Mouse (Mus musculus) left cerebral cortex, postnatal 14 days (tissue): ENCODE data around the gene Zbtb8a. TPM values are rescaled to one million over a fixed set of nuclear protein-coding genes. Genes with fewer than 3 reads are reported as not detected.

ENCODE experiments used
- DNase-seq, 2 experiments: peaks; one replicate each; pipeline ENCODE4 v3.0.0; 2021 to 2022; ENCODE audit warnings: low spot score in 2 of 2, mixed read lengths in 1 of 2
- intact Hi-C: fragments of 180-260 bp; cut with DNase I; formaldehyde crosslinking; loops from one replicate; pipeline ENCODE4 v1.15.1; 2025
- total RNA-seq, 2 experiments: library from RNA; stranded (reverse); gene quantifications; 2 replicates each; pipeline ENCODE4 v1.2.3; 2021

Zbtb8a gene
- total RNA-seq, 2 experiments from 2014 or later, result 7.4 to 8.0 TPM

DNA sequence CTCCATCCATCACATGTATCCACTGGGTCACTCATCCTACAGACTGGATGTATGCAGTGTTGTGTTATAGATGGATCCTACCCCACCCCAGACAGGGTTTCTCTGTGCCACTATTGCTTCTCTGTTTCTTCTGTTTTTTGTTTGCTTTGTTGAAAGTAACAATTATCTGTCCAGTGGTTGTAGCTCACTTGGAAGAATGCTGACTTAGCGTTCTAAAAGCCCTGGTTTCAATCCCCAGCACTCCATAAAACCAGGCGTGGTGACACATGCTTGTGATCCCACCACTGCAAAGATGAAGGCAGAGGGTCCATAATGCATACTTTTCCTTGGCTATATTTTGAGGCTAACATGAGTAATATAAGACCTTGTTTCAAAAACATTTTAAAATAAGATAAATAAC is 35.2 kb downstream of the Zbtb8a start:
- intact Hi-C loops, result no loop called here
- DNase-seq, result no peak

DNA sequence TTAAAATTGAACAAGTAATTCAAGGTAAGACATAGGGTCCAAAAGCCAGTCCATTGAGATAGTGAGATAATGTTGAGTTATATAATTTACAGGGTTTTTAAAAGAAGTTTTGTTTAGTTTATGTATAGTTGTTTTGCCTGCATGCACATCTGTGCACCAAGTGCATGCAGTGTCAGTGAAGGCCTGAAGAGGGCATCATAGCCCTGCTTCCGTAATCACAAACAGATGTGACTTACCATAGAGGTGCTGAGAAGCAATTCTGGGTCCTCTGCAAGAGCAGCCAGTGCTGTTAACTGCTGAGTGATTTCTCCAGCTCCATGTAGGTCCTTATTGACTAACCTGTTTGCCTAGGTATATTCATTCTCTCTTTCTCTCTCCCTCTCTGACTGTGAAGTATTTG is 36.0 kb downstream of the Zbtb8a start:
- DNase-seq, result no peak
- intact Hi-C loops, result no loop called here

DNA sequence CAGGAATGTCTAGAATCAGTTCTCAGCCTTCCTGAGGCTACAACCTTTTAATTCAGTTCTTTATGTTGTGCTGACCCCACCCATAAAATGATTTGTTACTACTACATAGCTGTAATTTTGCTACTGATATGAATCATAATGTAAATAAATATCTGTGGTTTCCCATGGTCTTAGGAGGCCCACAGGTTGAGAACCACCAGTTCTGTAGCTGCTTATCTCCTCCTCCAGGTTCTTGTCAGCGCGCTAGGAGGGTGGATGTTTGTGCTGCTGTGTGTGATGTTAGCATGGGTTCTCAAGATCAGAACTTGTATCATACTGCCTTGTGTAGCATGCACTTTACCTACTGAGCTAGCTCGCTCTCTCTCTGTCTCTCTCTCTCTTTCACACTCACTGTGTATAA is 38.2 kb downstream of the Zbtb8a start:
- intact Hi-C loops, result loop anchor here (5.0 kb wide), 1 partner anchor 123 kb away; the partner anchor contains the start of gene Bsdc1
- no peak for DNase-seq

DNA sequence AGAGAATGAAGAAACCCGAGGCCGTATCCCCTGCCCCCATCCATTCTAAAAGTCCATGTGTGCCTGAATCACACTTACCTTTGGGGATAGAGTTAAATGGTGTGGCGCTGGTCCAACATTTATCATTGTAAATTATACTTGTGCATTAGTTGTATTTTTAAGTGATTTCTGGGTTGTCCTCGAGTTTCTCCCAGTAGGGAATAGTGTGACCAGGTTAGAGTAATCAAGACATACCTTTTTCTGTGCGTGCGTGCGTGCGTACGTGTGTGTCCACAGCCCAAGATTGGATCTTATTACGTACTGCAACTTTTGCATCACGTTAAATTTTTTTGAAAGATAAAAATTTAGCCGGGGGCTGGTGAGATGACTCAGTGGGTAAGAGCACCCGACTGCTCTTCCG is 41.6 kb downstream of the Zbtb8a start:
- DNase-seq, result peak in 1 of 2 experiments; percentile 17
- intact Hi-C loops, result loop anchor here (5.0 kb wide), 1 partner anchor 126 kb away; the partner anchor contains the start of gene Bsdc1

DNA sequence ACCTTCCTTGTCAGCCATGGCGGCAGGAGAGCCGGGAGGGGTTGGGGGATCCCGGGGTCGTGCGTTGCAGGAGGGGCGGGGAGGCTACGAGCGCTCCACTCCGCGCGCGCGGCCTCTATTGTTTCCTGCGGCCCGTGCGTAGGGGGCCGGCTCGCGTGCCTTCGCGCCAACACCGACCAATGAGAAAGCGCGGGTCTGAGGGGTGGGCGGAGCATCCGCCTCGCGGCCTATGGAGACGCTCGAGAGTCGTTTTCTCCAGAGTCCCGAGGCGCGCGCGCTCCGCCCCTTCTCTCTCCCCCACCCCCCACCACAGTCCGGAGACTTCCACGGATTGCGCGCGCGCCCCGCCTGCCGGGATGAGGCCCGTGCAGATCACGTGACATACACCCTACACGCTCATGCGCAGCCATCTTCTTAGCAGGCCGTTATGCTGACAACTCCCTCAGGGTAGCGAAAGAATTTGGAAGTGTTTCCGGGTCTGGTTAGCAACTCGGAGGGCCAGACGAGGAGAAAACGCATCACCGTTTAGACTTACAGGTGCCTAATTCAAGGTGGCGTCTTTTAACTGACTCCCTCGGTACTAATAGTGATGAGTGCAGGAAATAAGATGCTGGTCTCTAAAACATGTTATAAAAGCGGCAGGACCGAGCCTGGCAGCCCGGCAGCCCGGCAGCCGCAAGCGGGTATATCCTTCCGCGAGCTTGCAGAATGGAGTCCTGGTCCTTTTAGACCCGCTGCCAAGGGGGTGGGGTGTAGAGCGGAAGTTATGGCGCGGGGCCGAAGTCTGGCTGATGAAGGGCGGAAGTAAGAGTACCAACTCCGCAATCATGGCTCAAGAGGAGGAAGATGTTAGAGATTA is 42.5 kb downstream of the Zbtb8a start, which contains the start of the genes Rbbp4 and Zbtb8os:
Rbbp4 (minus strand) TSS at position 155 of the 859 bp plus-strand sequence.
Zbtb8os (plus strand) TSS at position 480 of the 859 bp plus-strand sequence.
- intact Hi-C loops, result loop anchor here (5.0 kb wide), 1 partner anchor 127 kb away; the partner anchor contains the start of gene Bsdc1
- DNase-seq, result peak; percentile 97 to 99

DNA sequence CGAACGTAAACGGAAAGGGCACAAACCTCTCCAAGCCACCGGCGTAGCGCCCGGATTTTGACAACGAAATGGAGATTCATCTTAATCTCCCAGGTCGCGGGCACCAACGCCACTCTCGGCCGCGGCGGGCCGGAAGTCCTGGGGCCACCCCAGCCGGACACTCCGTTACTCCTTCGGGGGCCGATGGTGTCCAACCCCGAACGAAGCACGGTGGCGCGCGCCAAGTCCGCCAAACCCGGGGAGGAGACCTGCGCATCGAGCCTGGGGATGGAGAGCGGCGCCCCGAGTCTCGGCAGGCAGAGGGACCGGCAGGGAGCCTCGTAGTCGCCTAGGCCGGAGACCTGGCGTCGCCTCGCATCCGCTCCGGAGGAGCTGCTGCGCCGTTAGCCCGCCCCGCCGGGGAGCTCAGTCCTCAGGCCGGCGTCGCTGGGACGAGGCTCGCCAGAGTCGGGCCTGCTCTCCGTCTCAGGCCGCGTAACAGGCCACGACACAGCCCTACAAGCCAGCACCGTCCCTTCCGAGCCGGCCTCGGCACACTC is 43.2 kb downstream of the Zbtb8a start:
- intact Hi-C loops, result loop anchor here (5.0 kb wide), 1 partner anchor 128 kb away; the partner anchor contains the start of gene Bsdc1
- no peak for DNase-seq

DNA sequence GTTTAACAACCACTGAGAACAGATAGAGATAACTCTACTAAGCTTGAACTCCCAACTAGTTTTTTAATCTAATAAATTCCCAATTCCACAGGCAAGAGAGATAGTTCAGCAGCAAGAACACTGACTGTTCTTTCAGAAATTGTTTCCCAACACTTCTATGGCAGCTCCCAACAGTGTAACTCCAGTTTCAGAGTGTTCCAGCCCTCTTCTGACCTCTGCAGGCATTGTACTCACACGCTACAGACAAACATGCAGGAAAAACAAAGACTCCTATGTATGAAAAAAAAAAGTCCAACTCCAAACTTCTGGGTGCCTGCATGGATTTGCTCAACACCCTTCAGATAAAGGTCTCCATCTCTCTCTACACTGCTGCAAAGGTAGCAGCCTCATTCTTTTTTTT is 45.1 kb downstream of the Zbtb8a start:
- intact Hi-C loops, result no loop called here
- no peak for DNase-seq

DNA sequence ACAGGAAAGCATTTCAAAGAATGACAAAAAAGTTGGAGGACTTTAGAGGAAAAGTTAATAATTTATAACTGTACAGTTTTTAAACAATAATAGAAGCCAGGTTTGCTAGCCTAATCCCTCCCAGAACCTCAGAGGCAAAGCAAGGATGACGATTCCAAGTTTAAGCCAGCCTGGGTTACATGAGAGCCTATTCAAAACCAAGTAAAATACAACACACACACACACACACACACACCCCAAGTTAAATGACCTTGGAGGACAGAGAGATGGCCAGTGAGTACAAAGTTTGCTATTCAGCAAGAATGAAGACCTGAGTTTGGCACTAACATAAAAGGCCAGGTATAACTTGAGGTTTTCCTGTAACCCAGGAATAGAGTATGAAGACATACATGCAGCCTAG is 51.7 kb downstream of the Zbtb8a start:
- no peak for DNase-seq
- intact Hi-C loops, result no loop called here

DNA sequence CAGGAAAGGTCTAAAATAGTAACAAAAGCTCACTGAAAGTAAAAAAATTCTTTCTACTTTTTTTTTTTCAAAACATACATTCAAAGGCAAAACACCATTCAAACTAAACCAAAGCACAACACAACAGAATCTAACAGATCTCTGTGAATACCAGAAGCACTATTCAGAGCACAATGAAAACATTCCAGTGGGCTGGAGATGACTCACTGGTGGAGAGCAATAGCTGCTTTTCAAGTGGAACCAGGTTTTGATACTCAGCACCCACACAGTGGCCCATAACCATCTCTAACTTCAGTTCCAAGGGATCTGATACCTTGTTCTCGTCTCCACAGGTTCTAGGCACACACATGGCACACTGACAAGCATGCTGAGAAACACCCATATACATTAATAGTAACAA is 53.2 kb downstream of the Zbtb8a start:
- no peak for DNase-seq
- intact Hi-C loops, result no loop called here

DNA sequence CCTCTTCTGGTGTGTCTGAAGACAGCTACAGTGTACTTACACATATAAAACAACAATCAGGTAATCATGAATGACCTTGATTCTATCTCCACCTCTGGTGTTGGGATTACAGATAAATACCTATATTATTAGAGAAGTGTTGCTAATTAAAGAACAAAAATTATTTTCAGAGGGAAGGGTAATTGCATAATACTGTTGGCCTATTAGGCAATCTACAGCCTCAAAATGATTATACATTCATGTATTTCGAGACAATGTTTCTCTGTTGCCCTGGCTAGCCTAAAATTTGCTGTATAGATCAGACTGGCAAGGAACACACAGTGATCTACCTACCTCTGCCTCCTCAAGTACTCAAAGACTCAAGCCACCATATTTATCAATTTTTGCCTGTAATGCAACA is 54.4 kb downstream of the Zbtb8a start:
- DNase-seq, result no peak
- intact Hi-C loops, result no loop called here

DNA sequence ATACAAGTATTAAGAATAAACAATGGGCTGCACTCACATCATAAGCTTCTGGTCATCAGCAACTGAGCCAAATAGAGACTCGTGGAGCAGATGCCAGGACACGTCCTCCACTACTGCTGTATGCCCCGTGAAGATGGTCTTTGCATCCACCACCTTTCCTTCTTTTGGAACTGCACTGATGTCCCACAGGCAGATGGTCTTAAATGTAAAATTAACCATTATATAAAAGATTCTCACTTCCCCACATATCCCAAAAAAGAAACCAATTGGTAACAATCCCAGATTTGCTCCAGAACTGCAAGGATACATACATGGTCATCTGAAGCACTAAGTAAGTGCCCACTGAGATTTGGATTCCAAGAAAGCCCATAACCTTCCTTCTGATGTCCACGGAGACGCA is 55.9 kb downstream of the Zbtb8a start:
- intact Hi-C loops, result no loop called here
- peak in 1 of 2 experiments; percentile 12 for DNase-seq

DNA sequence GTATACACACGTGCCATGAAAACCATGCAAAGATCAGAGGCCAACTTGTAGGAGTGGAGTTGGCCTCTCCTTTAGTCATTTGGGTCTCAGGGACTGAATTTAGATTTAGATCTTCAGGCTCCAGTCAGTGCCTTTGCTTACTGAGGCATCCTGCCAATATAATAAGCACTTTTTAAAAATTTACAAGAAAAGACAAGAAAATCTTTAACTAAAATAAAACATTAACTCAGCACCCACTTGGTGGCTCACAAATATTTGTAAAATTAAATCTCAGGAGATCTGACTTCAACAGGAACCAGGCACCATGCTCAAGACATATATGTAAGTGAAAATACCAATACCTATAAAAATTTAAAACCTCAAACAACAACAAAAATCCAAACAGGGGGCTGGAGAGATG is 57.0 kb downstream of the Zbtb8a start:
- intact Hi-C loops, result no loop called here
- DNase-seq, result no peak

DNA sequence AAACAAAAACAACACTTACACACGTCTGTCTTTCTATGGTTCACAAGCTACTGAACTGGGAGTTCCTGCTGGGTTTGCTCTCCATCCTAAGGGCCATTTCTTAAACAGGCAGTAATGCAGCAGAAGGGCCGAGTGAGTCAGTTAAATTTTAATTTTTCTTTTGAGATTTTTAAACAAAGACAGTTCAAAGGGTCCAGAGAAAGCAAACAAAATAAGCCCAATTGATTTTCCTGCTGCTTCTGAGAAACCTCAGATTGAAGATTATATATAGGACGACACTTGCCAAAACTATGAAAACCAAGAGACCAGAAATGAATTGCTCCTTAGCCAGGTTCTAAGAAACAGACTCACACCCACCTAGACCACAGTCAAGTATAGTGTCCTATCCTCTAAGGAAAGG is 64.0 kb downstream of the Zbtb8a start:
- intact Hi-C loops, result no loop called here
- DNase-seq, result no peak

DNA sequence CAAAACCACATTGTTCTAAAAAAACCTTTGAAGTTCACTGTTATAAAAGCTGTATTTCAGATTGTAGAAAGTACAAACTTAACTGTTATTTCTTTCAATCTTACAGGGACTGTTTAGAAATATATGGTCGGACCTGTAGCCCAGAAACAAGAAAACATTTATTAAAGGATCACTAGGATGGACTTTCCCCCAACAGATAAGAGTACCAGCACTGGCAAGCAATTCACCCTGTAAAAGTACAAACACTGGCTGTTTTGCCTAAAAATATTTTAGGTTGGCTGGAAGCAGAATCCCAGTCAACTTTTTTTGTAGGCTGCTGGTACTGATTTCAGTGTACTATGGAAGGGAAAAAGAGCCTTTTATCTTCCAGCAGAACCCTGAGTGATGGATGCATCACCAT is 70.0 kb downstream of the Zbtb8a start:
- intact Hi-C loops, result no loop called here
- DNase-seq, result no peak

DNA sequence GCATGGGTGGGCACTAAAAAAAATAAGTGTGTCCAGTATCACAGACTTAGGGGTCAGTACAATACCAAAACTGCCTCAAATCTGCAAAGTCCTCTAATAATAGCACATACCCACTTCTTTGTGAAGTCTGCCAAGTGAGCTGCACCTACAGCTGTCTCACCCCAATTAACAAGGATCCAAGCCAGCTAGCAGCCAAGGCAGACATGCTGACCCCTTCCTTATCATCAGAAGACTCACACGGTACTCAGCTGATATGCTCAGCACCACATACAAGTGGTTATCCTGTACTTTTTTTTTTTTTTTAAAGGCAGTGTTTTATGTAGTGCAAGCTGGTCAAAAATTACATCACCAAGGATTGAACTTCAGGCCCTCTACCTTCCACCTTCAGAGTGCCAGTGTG is 73.6 kb downstream of the Zbtb8a start:
- DNase-seq, result no peak
- intact Hi-C loops, result no loop called here

DNA sequence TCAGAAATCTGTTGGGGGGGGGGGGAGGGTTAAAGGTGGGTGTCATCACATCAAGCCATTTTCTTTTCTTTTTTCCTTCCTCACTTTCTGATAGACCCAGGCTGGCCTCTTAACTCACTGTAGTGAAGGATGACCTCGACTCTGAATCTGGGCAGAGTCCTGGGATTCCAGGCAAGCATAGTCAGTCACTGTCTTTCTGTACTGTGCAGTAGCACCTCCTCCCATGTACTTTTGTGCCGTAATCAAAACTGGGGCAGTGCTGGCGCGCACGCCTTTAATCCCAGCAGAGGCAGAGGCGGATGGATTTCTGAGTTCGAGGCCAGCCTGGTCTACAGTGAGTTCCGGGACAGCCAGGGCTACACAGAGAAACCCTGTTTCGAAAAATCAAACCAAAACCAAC is 74.1 kb downstream of the Zbtb8a start:
- intact Hi-C loops, result no loop called here
- no peak for DNase-seq

Other genes with a start within 250 kb of the Zbtb8a start
- gene Fndc5, start 241.1 kb downstream of the Zbtb8a start, total RNA-seq, result 10 to 100 TPM; 57.5 to 59.2 TPM
- 10 to 100 TPM; 35.3 to 35.5 TPM for gene S100pbp, start 188.4 kb downstream of the Zbtb8a start, total RNA-seq
- 100 to 1,000 TPM; 103 to 110 TPM for gene Yars, start 188.4 kb downstream of the Zbtb8a start, total RNA-seq
- 10 to 100 TPM; 17.9 to 21.1 TPM for gene C77080, start 116.7 kb downstream of the Zbtb8a start, total RNA-seq
- 1 to 10 TPM; 1.2 to 2.2 TPM for gene Sync, start 90.5 kb downstream of the Zbtb8a start, total RNA-seq
- gene Rbbp4, start 42.7 kb downstream of the Zbtb8a start, total RNA-seq, result 100 to 1,000 TPM; 124 to 129 TPM
- gene Zbtb8os, start 42.4 kb downstream of the Zbtb8a start, total RNA-seq, result 10 to 100 TPM; 22.4 to 23.5 TPM
- gene Zbtb8b, start 62.7 kb upstream of the Zbtb8a start, total RNA-seq, result 1 to 10 TPM; 4.4 TPM
- gene Bsdc1, start 83.5 kb upstream of the Zbtb8a start, total RNA-seq, result 10 to 100 TPM; 48.2 to 52.0 TPM
- gene Tssk3, start 112.9 kb upstream of the Zbtb8a start, total RNA-seq, result under 1 TPM; 0.29 to 0.44 TPM
- gene Fam229a, start 113.1 kb upstream of the Zbtb8a start, total RNA-seq, result under 1 TPM in 1 of 2 experiments, not detected in 1; 0.87 TPM
- 100 to 1,000 TPM; 538 to 599 TPM for gene Marcksl1, start 135.5 kb upstream of the Zbtb8a start, total RNA-seq
- gene Hdac1, start 164.6 kb upstream of the Zbtb8a start, total RNA-seq, result 10 to 100 TPM; 27.2 to 30.2 TPM
- gene Lck, start 195.5 kb upstream of the Zbtb8a start, total RNA-seq, result 1 to 10 TPM; 5.5 to 8.5 TPM
- not detected for gene Fam167b, start 200.4 kb upstream of the Zbtb8a start, total RNA-seq
- 100 to 1,000 TPM; 139 to 140 TPM for gene Eif3i, start 222.5 kb upstream of the Zbtb8a start, total RNA-seq
- 100 to 1,000 TPM in 1 of 2 experiments, 10 to 100 TPM in 1; 91.8 to 105 TPM for gene Tmem234, start 222.6 kb upstream of the Zbtb8a start, total RNA-seq
- gene Dcdc2b, start 236.1 kb upstream of the Zbtb8a start, total RNA-seq, result 1 to 10 TPM; 2.7 to 3.9 TPM
- gene Iqcc, start 241.0 kb upstream of the Zbtb8a start, total RNA-seq, result 10 to 100 TPM; 29.3 to 35.1 TPM
- gene Ccdc28b, start 245.8 kb upstream of the Zbtb8a start, total RNA-seq, result 100 to 1,000 TPM; 103 to 110 TPM